Mouse (Mus musculus): ENCODE results near the gene Gtf3c2. TPM values are rescaled to one million over a fixed set of nuclear protein-coding genes. Genes with fewer than 3 reads are reported as not detected.

Gtf3c2 gene
- polyA plus RNA-seq, 1 experiment from 2014 or later: 136 TPM

- Histone ChIP-seq H3K9me3 (replicated peaks) (peaks cover 4% of the 10 kb centered on the region; the same call in 1 of the 2 replicates), H3K36me3 (peaks cover 85% of the 10 kb centered on the region), H3K27ac (peak overlapping the region; percentile 95), H3K4me1 (peaks cover 21% of the 10 kb centered on the region), H3K4me3 (peak overlapping the region; percentile 87), H3K27me3 (ENCODE audit: low read depth, poor library complexity, severe bottlenecking) (no peaks in the 10 kb centered on the region)
- 85% methylated on average over 7 of the region's 7 CpGs for whole genome bisulfite sequencing
- DNase-seq (ENCODE audit: low spot score): no peak
Observed at GRCm38 (mm10) chr5:31202933-31203332, 23.0 kb upstream of the Gtf3c2 start.

DNA sequence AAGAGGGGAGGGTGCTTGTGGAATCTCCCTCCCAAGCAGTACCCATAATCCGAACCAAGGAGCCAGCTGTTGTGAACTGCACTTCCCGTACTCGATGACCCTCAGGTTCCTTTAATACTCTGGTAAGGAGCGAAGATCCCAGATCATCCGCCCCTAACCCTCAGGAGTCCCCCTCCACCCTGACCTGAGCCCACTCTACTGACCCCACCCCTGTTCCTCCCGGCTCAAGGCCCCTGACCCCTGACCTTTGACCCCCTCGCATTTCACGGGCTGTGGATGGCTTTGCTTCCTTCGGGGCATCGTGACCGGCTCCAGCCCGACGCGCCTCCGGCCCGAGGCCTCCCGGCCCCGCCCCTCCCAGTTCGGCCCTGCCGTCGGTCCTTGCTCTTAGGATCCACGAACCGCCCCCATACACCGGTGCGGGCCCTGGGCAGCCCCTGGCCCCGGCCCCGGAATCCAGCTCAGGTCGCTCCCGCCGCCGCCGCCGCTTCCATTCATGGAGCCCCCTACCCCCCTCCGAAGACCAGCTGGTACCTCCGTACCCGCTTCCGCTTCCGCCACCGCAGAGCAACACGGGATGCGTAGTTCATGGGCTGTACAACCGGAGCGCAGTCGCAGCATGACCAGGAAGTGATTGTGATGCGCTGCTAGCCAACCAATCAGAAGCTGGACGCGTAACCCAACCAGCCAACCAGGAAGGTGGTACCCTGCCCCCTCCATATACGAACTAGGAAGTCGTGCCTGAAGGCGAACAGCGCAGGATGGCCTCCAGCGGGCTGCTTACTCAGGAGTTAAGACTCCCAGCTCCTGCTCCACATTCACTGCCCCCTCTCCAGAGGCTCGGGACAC, 22.0 kb upstream of the Gtf3c2 start, which contains the start of gene Zfp513:
Gene Zfp513, minus strand, starts transcription at position 562 of the 849 bp plus-strand sequence.
- H3K36me3 ChIP-seq: peaks cover 85% of the 10 kb centered on the region
- WGBS: under 1% methylated on average over 53 of the region's 53 CpGs
- peak; percentile 96 for DNase-seq (ENCODE audit: low spot score)
- H3K4me1 ChIP-seq: peaks cover 21% of the 10 kb centered on the region
- H3K9me3 ChIP-seq (replicated peaks): peaks cover 4% of the 10 kb centered on the region; the same call in 1 of the 2 replicates
- H3K4me3 ChIP-seq: peak within 1 kb of the TSS; percentile 87
- H3K27ac ChIP-seq: peak within 1 kb of the TSS; percentile 95
- no peaks in the 10 kb centered on the region for H3K27me3 ChIP-seq (ENCODE audit: low read depth, poor library complexity, severe bottlenecking)

DNA sequence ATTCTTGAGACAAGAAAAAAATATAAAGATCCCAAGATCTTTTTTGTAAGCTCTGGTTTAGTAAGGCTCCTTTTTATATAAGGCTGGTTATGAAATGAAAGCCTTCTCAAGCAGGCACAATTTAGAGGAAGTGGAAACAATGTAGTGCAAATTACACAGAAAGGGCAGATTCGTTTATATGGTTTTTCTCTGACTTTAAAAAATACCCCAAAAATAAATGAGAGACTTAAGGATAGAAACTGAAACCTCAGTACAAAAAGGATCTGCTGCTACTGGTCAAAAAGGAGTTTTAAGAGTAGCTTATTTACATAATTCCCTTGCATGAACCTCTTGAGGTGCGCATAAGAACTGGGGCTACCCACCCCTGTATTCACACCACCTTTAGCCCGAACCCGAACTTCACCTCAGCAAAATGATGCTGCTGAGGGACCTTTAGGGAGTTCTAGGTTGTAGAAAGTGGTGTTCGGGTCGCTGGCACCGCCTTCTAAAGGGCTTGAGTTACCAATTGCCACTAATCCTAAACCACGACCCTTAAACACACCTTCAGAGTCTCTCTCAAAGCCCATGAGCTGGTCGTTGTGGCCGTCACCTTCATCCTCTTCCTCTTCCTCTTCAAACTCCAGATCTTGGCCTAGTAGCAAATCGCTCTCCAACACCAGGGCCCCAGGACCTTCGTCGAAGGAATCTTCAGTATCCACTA, 21.2 kb upstream of the Gtf3c2 start:
- WGBS: 23% methylated on average over 13 of the region's 13 CpGs

DNA sequence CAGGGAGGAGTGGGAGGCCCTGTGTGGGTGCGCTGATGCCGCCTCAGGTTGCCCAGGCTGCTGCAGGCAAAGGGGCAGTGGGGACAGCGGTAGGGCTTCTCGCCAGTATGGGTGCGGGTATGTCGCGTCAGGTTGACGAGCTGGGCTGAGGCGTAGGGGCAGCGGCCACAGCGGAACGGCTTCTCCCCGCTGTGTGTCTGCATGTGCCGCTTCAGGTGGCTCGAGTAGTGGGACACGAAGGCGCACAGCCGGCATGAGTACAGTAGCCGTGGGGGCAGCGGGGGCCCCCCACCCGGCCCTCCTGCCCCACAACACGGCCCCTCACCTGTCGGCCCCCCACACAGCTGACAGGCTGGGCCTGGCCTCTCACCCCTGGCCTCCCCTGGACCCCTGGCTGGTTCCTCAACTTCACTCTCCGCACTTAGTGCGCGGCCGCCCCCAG, 20.4 kb upstream of the Gtf3c2 start:
- H3K9me3 ChIP-seq (replicated peaks): peaks cover 4% of the 10 kb centered on the region; the same call in 1 of the 2 replicates
- no peak for DNase-seq (ENCODE audit: low spot score)
- 91% methylated on average over 27 of the region's 27 CpGs for WGBS
- H3K27ac ChIP-seq: no peak overlapping the region
- H3K27me3 ChIP-seq (ENCODE audit: low read depth, poor library complexity, severe bottlenecking): no peaks in the 10 kb centered on the region
- H3K4me3 ChIP-seq: peak overlapping the region; percentile 87
- H3K36me3 ChIP-seq: peaks cover 87% of the 10 kb centered on the region
- peaks cover 21% of the 10 kb centered on the region for H3K4me1 ChIP-seq

More for the DNA sequence above, 21.2 kb upstream of the Gtf3c2 start:
- Histone ChIP-seq H3K27ac (peak overlapping the region; percentile 95), H3K36me3 (peaks cover 87% of the 10 kb centered on the region), H3K9me3 (replicated peaks) (peaks cover 4% of the 10 kb centered on the region; the same call in 1 of the 2 replicates), H3K27me3 (ENCODE audit: low read depth, poor library complexity, severe bottlenecking) (no peaks in the 10 kb centered on the region), H3K4me3 (peak overlapping the region; percentile 87), H3K4me1 (peaks cover 21% of the 10 kb centered on the region)
- no peak for DNase-seq (ENCODE audit: low spot score)

GRCm38 (mm10) chr5:31199893-31200292, 19.9 kb upstream of the Gtf3c2 start:
- Histone ChIP-seq H3K27me3 (ENCODE audit: low read depth, poor library complexity, severe bottlenecking) (no peaks in the 10 kb centered on the region), H3K27ac (no peak overlapping the region), H3K36me3 (peaks cover 87% of the 10 kb centered on the region), H3K9me3 (replicated peaks) (peaks cover 4% of the 10 kb centered on the region; the same call in 1 of the 2 replicates), H3K4me1 (peaks cover 21% of the 10 kb centered on the region), H3K4me3 (no peak overlapping the region; the same call in 1 of the 2 replicates)
- DNase-seq (ENCODE audit: low spot score): no peak
- WGBS: 92% methylated on average over 9 of the region's 9 CpGs

DNA sequence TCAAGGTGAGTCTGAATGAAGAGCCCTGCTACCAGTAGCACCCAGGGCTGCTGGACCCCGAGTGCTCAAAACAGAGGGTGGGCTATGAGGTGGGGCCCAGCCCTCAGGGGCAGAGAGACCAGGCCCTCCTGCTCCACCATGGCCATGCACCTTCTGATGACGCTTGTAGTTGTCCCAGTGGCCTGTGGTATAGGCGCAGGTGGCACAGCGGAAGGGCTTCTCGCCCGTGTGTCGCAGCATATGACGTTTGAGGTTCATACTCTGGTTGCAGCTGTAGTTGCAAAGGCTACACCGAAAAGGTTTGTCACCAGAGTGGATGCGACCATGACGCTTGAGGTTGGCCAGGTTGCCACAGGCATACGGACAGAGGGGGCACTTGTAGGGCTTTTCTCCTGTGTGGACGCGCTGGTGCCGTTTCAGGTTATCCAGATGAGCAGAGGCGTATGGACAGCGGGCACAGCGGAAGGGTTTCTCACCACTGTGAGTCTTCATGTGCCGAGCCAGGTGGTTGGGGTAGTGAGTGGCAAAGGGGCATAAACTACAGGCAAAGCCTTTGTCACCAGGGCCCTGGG, 19.5 kb upstream of the Gtf3c2 start:
- Histone ChIP-seq H3K4me3 (no peak overlapping the region), H3K9me3 (replicated peaks) (peaks cover 4% of the 10 kb centered on the region; the same call in 1 of the 2 replicates), H3K27me3 (ENCODE audit: low read depth, poor library complexity, severe bottlenecking) (no peaks in the 10 kb centered on the region), H3K4me1 (peaks cover 21% of the 10 kb centered on the region), H3K36me3 (peaks cover 87% of the 10 kb centered on the region), H3K27ac (no peak overlapping the region)
- 94% methylated on average over 19 of the region's 19 CpGs for WGBS
- no peak for DNase-seq (ENCODE audit: low spot score)

GRCm38 (mm10) chr5:31198616-31199320, 18.8 kb upstream of the Gtf3c2 start:
- peaks cover 85% of the 10 kb centered on the region for H3K36me3 ChIP-seq
- peaks cover 27% of the 10 kb centered on the region for H3K4me1 ChIP-seq
- H3K9me3 ChIP-seq (replicated peaks): peaks cover 4% of the 10 kb centered on the region; the same call in 1 of the 2 replicates
- no peak for DNase-seq (ENCODE audit: low spot score)
- no peak overlapping the region for H3K27ac ChIP-seq
- H3K4me3 ChIP-seq: no peak overlapping the region
- H3K27me3 ChIP-seq (ENCODE audit: low read depth, poor library complexity, severe bottlenecking): no peaks in the 10 kb centered on the region
- WGBS: 84% methylated on average over 5 of the region's 5 CpGs

DNA sequence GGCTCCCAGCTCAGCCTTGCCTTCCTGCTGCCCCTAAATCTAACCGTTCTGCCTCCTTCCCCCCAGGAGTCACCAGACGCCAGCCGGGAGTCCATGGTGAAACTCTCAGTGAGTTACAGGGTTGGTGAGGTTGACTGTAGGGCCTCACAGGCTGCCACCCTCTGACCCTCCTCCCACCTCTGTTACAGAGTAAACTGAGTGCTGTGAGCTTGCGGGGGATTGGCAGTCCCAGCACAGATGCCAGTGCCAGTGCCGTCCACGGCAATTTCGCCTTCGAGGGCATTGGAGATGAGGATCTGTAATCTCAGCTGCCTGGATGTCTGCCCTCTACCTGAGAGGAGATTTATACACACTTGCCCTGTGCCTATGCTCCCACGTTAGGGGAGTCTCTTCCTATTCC, 18.2 kb upstream of the Gtf3c2 start:
- H3K9me3 ChIP-seq (replicated peaks): peaks cover 4% of the 10 kb centered on the region; the same call in 1 of the 2 replicates
- DNase-seq (ENCODE audit: low spot score): no peak
- no peaks in the 10 kb centered on the region for H3K27me3 ChIP-seq (ENCODE audit: low read depth, poor library complexity, severe bottlenecking)
- H3K27ac ChIP-seq: no peak overlapping the region
- WGBS: 91% methylated on average over 9 of the region's 9 CpGs
- H3K36me3 ChIP-seq: peaks cover 79% of the 10 kb centered on the region
- no peak overlapping the region for H3K4me3 ChIP-seq
- peaks cover 29% of the 10 kb centered on the region for H3K4me1 ChIP-seq

DNA sequence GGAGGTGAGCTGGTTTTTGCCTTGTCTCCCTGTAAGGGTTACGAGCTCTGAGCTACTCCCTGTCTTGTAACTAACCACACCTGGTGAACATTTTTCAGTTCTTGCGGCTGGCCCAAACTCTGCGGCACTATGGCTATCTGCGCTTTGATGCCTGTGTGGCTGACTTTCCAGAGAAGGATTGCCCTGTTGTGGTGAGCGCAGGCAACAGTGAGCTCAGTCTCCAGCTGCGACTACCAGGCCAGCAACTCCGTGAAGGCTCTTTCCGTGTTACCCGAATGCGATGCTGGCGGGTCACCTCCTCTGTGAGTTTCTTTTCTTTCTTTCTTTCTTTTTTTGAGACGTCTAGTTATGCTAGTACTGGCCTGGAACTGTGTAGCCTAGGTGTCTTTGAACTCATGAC, 17.1 kb upstream of the Gtf3c2 start:
- DNase-seq (ENCODE audit: low spot score): no peak
- WGBS: 94% methylated on average over 12 of the region's 12 CpGs
- H3K9me3 ChIP-seq (replicated peaks): peaks cover 4% of the 10 kb centered on the region; the same call in 1 of the 2 replicates
- peaks cover 69% of the 10 kb centered on the region for H3K36me3 ChIP-seq
- peaks cover 21% of the 10 kb centered on the region for H3K4me1 ChIP-seq
- no peak overlapping the region for H3K27ac ChIP-seq
- no peak overlapping the region for H3K4me3 ChIP-seq
- no peaks in the 10 kb centered on the region for H3K27me3 ChIP-seq (ENCODE audit: low read depth, poor library complexity, severe bottlenecking)

DNA sequence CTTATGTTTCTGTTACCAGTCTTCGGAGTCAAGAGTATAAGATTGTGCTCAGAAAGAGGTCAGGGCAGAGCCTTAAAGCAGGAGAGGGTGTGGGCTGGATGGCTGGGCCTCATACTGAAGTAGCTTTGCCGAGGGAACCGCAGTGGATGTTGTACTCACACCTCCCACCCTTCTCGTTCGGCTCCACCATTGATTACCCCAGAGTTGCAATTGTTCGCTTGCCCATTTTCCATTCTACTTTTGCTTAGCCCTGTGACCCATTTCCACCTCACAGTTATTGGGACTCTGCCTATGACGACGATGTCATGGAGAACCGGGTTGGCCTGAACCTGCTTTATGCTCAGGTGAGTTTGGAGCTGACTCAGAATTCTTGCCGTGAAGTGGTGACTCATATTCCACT, 16.3 kb upstream of the Gtf3c2 start:
- Histone ChIP-seq H3K27ac (no peak overlapping the region), H3K4me3 (no peak overlapping the region), H3K4me1 (peaks cover 29% of the 10 kb centered on the region), H3K36me3 (peaks cover 72% of the 10 kb centered on the region), H3K27me3 (ENCODE audit: low read depth, poor library complexity, severe bottlenecking) (no peaks in the 10 kb centered on the region), H3K9me3 (replicated peaks) (peaks cover 4% of the 10 kb centered on the region; the same call in 1 of the 2 replicates)
- no peak for DNase-seq (ENCODE audit: low spot score)
- 93% methylated on average over 10 of the region's 10 CpGs for WGBS

- H3K9me3 ChIP-seq (replicated peaks): peaks cover 4% of the 10 kb centered on the region; the same call in 1 of the 2 replicates
- no peak for DNase-seq (ENCODE audit: low spot score)
- peaks cover 76% of the 10 kb centered on the region for H3K36me3 ChIP-seq
- 0 out of 2 replicates have a peak overlapping the region, but pooled peaks have one; percentile 13 for H3K4me3 ChIP-seq
- H3K4me1 ChIP-seq: peaks cover 27% of the 10 kb centered on the region
- no peaks in the 10 kb centered on the region for H3K27me3 ChIP-seq (ENCODE audit: low read depth, poor library complexity, severe bottlenecking)
- 96% methylated on average over 4 of the region's 4 CpGs for WGBS
- H3K27ac ChIP-seq: no peak overlapping the region
Observed at GRCm38 (mm10) chr5:31195671-31196070, 15.7 kb upstream of the Gtf3c2 start.
